Mouse (Mus musculus) CD4-positive, CD25-positive, alpha-beta regulatory T cell, adult 2 months (primary cell): ENCODE results near the gene Rab11fip3.

ENCODE experiments used
- DNase-seq: peaks from one replicate; pipeline ENCODE4 v3.0.0-alpha.2; 2012; ENCODE audit warnings: low read depth, low spot score

Rab11fip3 gene

GRCm38 (mm10) chr17:26087059-26087564 is 17.8 kb upstream of the Rab11fip3 start:
- no peak for DNase-seq

GRCm38 (mm10) chr17:26080867-26081266 is 11.5 kb upstream of the Rab11fip3 start:
- no peak for DNase-seq

GRCm38 (mm10) chr17:26078851-26079250 is 9.5 kb upstream of the Rab11fip3 start:
- DNase-seq, result no peak

- DNase-seq, result no peak
Measured at GRCm38 (mm10) chr17:26075246-26075645, 5.9 kb upstream of the Rab11fip3 start.

GRCm38 (mm10) chr17:26070136-26070535 is 781 bp upstream of the Rab11fip3 start:
- no peak for DNase-seq

GRCm38 (mm10) chr17:26068024-26068830 is 1.1 kb downstream of the Rab11fip3 start:
- DNase-seq, result peak; percentile 32

GRCm38 (mm10) chr17:26066488-26067020 is 2.8 kb downstream of the Rab11fip3 start:
- DNase-seq, result no peak

- DNase-seq, result no peak
Measured at GRCm38 (mm10) chr17:26064916-26065315, 4.4 kb downstream of the Rab11fip3 start.

GRCm38 (mm10) chr17:26057787-26058567 is 11.4 kb downstream of the Rab11fip3 start:
- DNase-seq, result no peak

- DNase-seq, result no peak
Measured at GRCm38 (mm10) chr17:26057278-26057677, 12.1 kb downstream of the Rab11fip3 start.

GRCm38 (mm10) chr17:26055164-26055563 is 14.2 kb downstream of the Rab11fip3 start:
- DNase-seq, result no peak

- DNase-seq, result no peak
Measured at GRCm38 (mm10) chr17:26054133-26054845, 15.1 kb downstream of the Rab11fip3 start.

GRCm38 (mm10) chr17:26052706-26053105 is 16.6 kb downstream of the Rab11fip3 start:
- DNase-seq, result no peak

- no peak for DNase-seq
Measured at GRCm38 (mm10) chr17:26052074-26052473, 17.3 kb downstream of the Rab11fip3 start.

- no peak for DNase-seq
Measured at GRCm38 (mm10) chr17:26048118-26048517, 21.2 kb downstream of the Rab11fip3 start.

GRCm38 (mm10) chr17:26046253-26046997 is 22.9 kb downstream of the Rab11fip3 start:
- DNase-seq, result no peak

- DNase-seq, result no peak
Measured at GRCm38 (mm10) chr17:26045285-26045684, 24.1 kb downstream of the Rab11fip3 start.

- DNase-seq, result no peak
Measured at GRCm38 (mm10) chr17:26043249-26043636, 26.1 kb downstream of the Rab11fip3 start.

GRCm38 (mm10) chr17:26042599-26043248 is 26.6 kb downstream of the Rab11fip3 start:
- no peak for DNase-seq

- DNase-seq, result peak; percentile 83
Measured at GRCm38 (mm10) chr17:26041111-26041802, 28.1 kb downstream of the Rab11fip3 start.
